Mouse (Mus musculus) heart, embryonic 13.5 days (tissue): ENCODE results near the gene Dck. TPM values are rescaled to one million over a fixed set of nuclear protein-coding genes. Genes with fewer than 3 reads are reported as not detected.
"Not testable (repeated sequence)": the region's sequence is repeated elsewhere in the genome, so short reads cannot be mapped to it uniquely, and the experiment has no call there.

Source experiments
- ATAC-seq: fragments of 200-750 bp; cut with Nextera tagmentation; 2 replicates; pipeline ENCODE4 v1.8.0; 2017; ENCODE audit warnings: moderate TSS enrichment; ENCODE audit not compliant: insufficient number of reproducible peaks, low FRiP score, low TSS enrichment; ENCODE audit errors: extremely low read depth
- H3K27ac ChIP-seq: fragments of 300-500 bp; sonication (generic); replicated peaks from 2 replicates; pipeline ENCODE4 v1.5.1; 2015; ENCODE audit warnings: moderate library complexity, mild to moderate bottlenecking, inconsistent platforms
- H3K27me3 ChIP-seq: fragments of 300-500 bp; sonication (generic); replicated peaks from 2 replicates; pipeline ENCODE4 v1.6.1; 2015; ENCODE audit warnings: mild to moderate bottlenecking, inconsistent platforms
- H3K36me3 ChIP-seq: fragments of 300-500 bp; sonication (generic); 2 replicates; pipeline ENCODE4 v1.6.1; 2015; ENCODE audit warnings: mild to moderate bottlenecking, inconsistent platforms
- H3K4me1 ChIP-seq: fragments of 300-500 bp; sonication (generic); 2 replicates; pipeline ENCODE4 v1.6.1; 2015; ENCODE audit warnings: inconsistent platforms
- H3K4me2 ChIP-seq: fragments of 300-500 bp; sonication (generic); 2 replicates; pipeline ENCODE4 v1.6.1; 2015; ENCODE audit warnings: inconsistent platforms, mild to moderate bottlenecking, moderate library complexity
- H3K4me3 ChIP-seq: fragments of 300-500 bp; sonication (generic); 2 replicates; pipeline ENCODE4 v1.5.1; 2015; ENCODE audit warnings: moderate library complexity, mild to moderate bottlenecking, inconsistent platforms
- H3K9ac ChIP-seq: fragments of 300-500 bp; sonication (generic); 2 replicates; pipeline ENCODE4 v1.6.1; 2015; ENCODE audit warnings: inconsistent platforms, mild to moderate bottlenecking, moderate library complexity
- H3K9me3 ChIP-seq: fragments of 300-500 bp; sonication (generic); 2 replicates; pipeline ENCODE4 v1.6.1; 2016; ENCODE audit warnings: inconsistent platforms
- WGBS: fragments of 180-500 bp; shearing (Covaris S2); methylation state at CpG from one replicate; pipeline ENCODE4 v1.1.7; 2015; ENCODE audit warnings: mixed read lengths; 5-methylcytosine and 5-hydroxymethylcytosine counted together
- polyA plus RNA-seq: library from polyadenylated mRNA; unstranded; fragments of >200 nt; fragmentation: Nextera tagmentation; extraction: Ambion mirVana; gene quantifications from 2 replicates; pipeline ENCODE4 v1.2.1, GENCODE M21; 2015

Dck gene
- polyA plus RNA-seq: 34.8 and 37.8 TPM in 2 replicates

- Histone ChIP-seq H3K4me1 (peaks cover 31% of the 10 kb centered on the region), H3K9me3 (no peaks in the 10 kb centered on the region), H3K27me3 (no peaks in the 10 kb centered on the region), H3K36me3 (peaks cover 15% of the 10 kb centered on the region), H3K27ac (peak within 1 kb of the TSS; percentile 91), H3K4me2 (peak within 1 kb of the TSS; percentile 79), H3K9ac (peak within 1 kb of the TSS; percentile 90), H3K4me3 (peak within 1 kb of the TSS; percentile 81)
- WGBS: 1% methylated on average over 49 of the region's 51 CpGs
- ATAC-seq: peak; percentile 100
These were observed at the start of gene Dck for GRCm38 (mm10) chr5:88764987-88765481. TSS of gene Dck (plus strand) at chr5:88764996.

DNA sequence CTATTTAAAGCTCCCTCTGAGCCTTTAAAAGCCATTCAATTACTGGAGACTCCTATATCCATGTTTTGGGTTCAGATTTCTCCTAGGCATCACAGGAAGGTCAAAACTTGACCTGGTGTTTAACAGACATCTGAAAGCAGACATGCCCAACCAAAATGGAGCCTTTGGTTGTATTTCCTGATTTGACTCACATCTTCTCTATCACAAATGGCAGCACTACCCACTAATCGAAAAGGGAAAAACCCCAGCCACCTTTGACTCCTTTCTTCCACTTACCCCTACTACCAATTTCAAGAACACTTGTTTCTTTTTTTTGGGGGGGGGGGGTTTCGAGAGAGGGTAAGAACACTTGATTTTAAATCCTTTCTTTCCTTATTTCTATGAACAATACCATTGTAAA, 47.8 kb upstream of the Dck start:
- Histone ChIP-seq H3K4me3 (no peak overlapping the region), H3K27ac (no peak overlapping the region), H3K27me3 (no peaks in the 10 kb centered on the region), H3K36me3 (no peaks in the 10 kb centered on the region), H3K9ac (no peak overlapping the region), H3K9me3 (no peaks in the 10 kb centered on the region), H3K4me1 (peaks cover 14% of the 10 kb centered on the region), H3K4me2 (no peak overlapping the region)
- ATAC-seq: no peak
- 94% methylated on average over 2 of the region's 2 CpGs for WGBS

DNA sequence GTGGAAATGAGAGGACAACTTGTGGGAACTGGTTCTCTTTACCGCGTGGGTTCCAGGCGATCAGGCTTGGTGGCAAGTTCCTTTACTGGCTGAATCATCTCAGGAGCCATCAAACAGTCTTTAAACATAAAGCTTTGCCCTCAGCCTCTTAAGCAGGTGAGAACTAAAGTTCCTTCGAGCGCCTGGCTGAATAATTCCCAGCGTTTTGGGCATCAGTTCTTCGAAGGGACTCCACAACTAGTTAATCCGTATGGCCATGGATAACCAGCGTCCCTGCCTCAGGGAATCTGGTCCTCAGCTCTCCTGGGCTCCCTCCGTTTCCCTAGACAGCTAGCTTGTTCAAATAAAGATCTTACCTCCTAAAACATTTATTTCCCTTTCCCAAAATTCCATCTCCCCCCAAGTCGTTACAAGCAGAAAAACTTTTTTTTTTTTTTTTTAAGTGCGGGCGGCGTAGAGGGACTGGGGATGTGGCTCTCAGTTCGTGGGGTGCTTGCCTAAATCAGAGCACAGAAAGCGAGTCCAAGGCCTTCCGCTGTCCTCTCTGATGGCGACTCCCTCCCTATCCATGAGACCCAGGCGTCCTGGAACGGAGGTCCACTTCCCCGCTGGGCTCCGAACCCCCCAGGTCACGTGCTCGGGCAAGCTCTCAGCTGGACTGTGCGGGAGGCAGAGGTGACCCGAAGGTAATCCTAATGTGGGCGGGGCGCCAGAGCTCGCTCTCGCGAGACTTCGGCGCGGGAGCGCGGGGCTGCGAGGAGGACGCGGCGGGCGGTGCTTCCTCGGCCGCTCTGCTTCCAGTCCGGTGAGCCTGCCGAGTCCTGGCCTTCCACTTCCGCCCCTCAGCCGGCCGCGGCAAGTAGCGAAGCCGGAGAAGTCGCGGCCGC, 44.4 kb upstream of the Dck start, which contains the start of gene Mob1b:
Mob1b (plus strand) TSS at position 740 of the 887 bp plus-strand sequence.
- H3K9me3 ChIP-seq: no peaks in the 10 kb centered on the region
- peak; percentile 90 for ATAC-seq
- peak within 1 kb of the TSS; percentile 93 for H3K4me2 ChIP-seq
- under 1% methylated on average over 54 of the region's 54 CpGs for WGBS
- H3K36me3 ChIP-seq: no peaks in the 10 kb centered on the region
- peak within 1 kb of the TSS; percentile 100 for H3K4me3 ChIP-seq
- peak within 1 kb of the TSS; percentile 97 for H3K27ac ChIP-seq
- no peaks in the 10 kb centered on the region for H3K27me3 ChIP-seq
- peak within 1 kb of the TSS; percentile 100 for H3K9ac ChIP-seq
- H3K4me1 ChIP-seq: peaks cover 39% of the 10 kb centered on the region

DNA sequence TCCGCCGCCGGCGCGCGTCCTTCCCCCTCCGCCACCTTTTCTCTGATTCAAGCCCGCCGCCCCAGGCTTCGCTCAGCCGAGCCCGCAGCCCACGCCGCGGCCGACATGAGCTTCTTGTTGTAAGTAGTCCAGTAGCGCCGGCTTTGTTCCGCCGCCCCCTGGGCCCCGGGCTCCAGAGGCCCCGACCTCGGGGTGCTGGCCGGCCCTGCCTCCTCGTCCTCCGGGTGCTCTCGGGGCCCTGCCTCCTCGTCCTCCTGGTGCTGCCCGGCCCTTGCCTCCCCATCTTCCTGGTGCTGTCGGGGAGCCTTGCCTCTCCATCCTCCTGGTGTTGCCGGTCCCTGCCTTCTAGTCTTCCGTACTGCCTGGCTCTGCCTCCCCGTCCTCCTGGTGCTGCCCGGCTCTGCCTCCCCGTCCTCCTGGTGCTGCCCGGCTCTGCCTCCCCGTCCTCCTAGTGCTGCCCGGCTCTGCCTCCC, 43.8 kb upstream of the Dck start:
- Histone ChIP-seq H3K27me3 (no peaks in the 10 kb centered on the region), H3K9me3 (no peaks in the 10 kb centered on the region), H3K36me3 (0 out of 2 replicates have a peak, but pooled peaks cover 3% of the 10 kb centered on the region), H3K9ac (peak overlapping the region; percentile 100), H3K27ac (peak overlapping the region; percentile 97), H3K4me2 (peak overlapping the region; percentile 93), H3K4me3 (peak overlapping the region; percentile 100), H3K4me1 (peaks cover 42% of the 10 kb centered on the region)
- ATAC-seq: peak; percentile 27
- 0% methylated on average over 37 of the region's 38 CpGs for WGBS

DNA sequence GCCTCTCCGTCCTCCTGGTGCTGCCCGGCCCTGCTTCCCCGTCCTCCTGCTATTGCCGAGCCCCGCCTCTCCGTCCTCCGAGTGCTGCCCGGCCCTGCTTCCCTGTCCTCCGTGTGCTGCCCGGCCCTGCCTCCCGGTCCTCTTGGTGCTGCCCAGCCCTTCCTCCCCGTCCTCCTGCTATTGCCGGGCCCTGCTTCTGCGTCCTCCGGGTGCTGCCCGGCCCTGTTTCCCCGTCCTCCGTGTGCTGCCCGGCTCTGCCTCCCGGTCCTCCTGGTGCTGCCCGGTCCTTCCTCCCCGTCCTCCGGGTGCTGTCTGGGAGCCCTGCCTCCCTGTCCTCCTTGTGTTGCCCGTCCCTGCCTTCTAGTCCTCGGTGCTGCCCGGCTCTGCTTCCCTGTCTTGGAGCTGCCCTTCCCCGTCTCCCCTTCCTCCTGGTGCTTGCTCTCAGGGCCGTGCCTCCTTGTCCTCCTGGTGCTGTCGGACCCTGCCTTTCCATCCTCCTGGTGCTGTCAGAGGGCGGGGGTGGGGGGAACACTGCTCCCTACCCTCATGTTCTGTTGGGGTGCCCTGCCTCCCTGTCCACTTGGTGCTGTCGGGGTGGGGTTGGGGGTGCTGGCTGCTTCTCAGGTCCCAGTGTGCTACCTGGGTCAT, 43.1 kb upstream of the Dck start:
- under 1% methylated on average over 30 of the region's 31 CpGs for WGBS
- peak; percentile 16; the same call in 1 of the 2 replicates for ATAC-seq
- Histone ChIP-seq H3K4me2 (peak overlapping the region; percentile 93), H3K9ac (peak overlapping the region; percentile 100), H3K27me3 (no peaks in the 10 kb centered on the region), H3K4me3 (peak overlapping the region; percentile 100), H3K9me3 (no peaks in the 10 kb centered on the region), H3K27ac (peak overlapping the region; percentile 97), H3K4me1 (peaks cover 44% of the 10 kb centered on the region), H3K36me3 (0 out of 2 replicates have a peak, but pooled peaks cover 7% of the 10 kb centered on the region)

- Histone ChIP-seq H3K4me2 (peak overlapping the region; percentile 93), H3K36me3 (0 out of 2 replicates have a peak, but pooled peaks cover 7% of the 10 kb centered on the region), H3K9ac (peak overlapping the region; percentile 100), H3K27ac (peak overlapping the region; percentile 97), H3K4me3 (peak overlapping the region; percentile 100), H3K27me3 (no peaks in the 10 kb centered on the region), H3K9me3 (no peaks in the 10 kb centered on the region), H3K4me1 (peaks cover 46% of the 10 kb centered on the region)
- 5% methylated on average over 4 of the region's 4 CpGs for WGBS
- ATAC-seq: no peak
These were observed 42.6 kb upstream of the Dck start for GRCm38 (mm10) chr5:88722213-88722600.

GRCm38 (mm10) chr5:88724030-88724429, 40.8 kb upstream of the Dck start:
- Histone ChIP-seq H3K27ac (peak overlapping the region; percentile 97), H3K4me1 (peaks cover 58% of the 10 kb centered on the region), H3K4me3 (peak overlapping the region; percentile 100), H3K9ac (peak overlapping the region; percentile 66), H3K36me3 (0 out of 2 replicates have a peak, but pooled peaks cover 10% of the 10 kb centered on the region), H3K27me3 (no peaks in the 10 kb centered on the region), H3K4me2 (peak overlapping the region; percentile 93), H3K9me3 (no peaks in the 10 kb centered on the region)
- no peak for ATAC-seq
- WGBS: 17% methylated on average over 3 of the region's 3 CpGs

GRCm38 (mm10) chr5:88727593-88728144, 37.1 kb upstream of the Dck start:
- no peaks in the 10 kb centered on the region for H3K27me3 ChIP-seq
- ATAC-seq: no peak
- WGBS: 76% methylated on average over 3 of the region's 3 CpGs
- H3K9me3 ChIP-seq: no peaks in the 10 kb centered on the region
- H3K27ac ChIP-seq: no peak overlapping the region
- no peak overlapping the region for H3K4me3 ChIP-seq
- peaks cover 48% of the 10 kb centered on the region for H3K4me1 ChIP-seq
- no peak overlapping the region for H3K4me2 ChIP-seq
- no peak overlapping the region for H3K9ac ChIP-seq
- 0 out of 2 replicates have a peak, but pooled peaks cover 10% of the 10 kb centered on the region for H3K36me3 ChIP-seq

GRCm38 (mm10) chr5:88734786-88735185, 30.0 kb upstream of the Dck start:
- Histone ChIP-seq H3K36me3 (peaks cover 6% of the 10 kb centered on the region), H3K4me3 (no peak overlapping the region), H3K27ac (no peak overlapping the region), H3K9ac (no peak overlapping the region), H3K4me2 (no peak overlapping the region), H3K27me3 (no peaks in the 10 kb centered on the region), H3K9me3 (no peaks in the 10 kb centered on the region), H3K4me1 (peaks cover 15% of the 10 kb centered on the region)
- 93% methylated on average over 2 of the region's 2 CpGs for WGBS
- no peak for ATAC-seq

- H3K4me2 ChIP-seq, H3K4me1 ChIP-seq, H3K9ac ChIP-seq, H3K27me3 ChIP-seq, ATAC-seq, H3K4me3 ChIP-seq, H3K27ac ChIP-seq, H3K9me3 ChIP-seq: not testable (repeated sequence)
- 96% methylated on average over 1 of the region's 1 CpGs for WGBS
- peaks cover 44% of the 10 kb centered on the region for H3K36me3 ChIP-seq
These were observed 23.7 kb upstream of the Dck start for GRCm38 (mm10) chr5:88741065-88741464.

GRCm38 (mm10) chr5:88747774-88748173, 17.0 kb upstream of the Dck start:
- H3K4me1 ChIP-seq: no peaks in the 10 kb centered on the region
- no peak overlapping the region for H3K27ac ChIP-seq
- no peak overlapping the region for H3K9ac ChIP-seq
- H3K4me2 ChIP-seq: no peak overlapping the region
- no peaks in the 10 kb centered on the region for H3K9me3 ChIP-seq
- H3K36me3 ChIP-seq: peaks cover 62% of the 10 kb centered on the region
- WGBS: 88% methylated on average over 1 of the region's 1 CpGs
- ATAC-seq: no peak
- H3K4me3 ChIP-seq: no peak overlapping the region
- H3K27me3 ChIP-seq: no peaks in the 10 kb centered on the region
